Mouse (Mus musculus) CH12.LX (cell line): ENCODE measurements around the gene Espl1. TPM values are rescaled to one million over a fixed set of nuclear protein-coding genes. Genes with fewer than 3 reads are reported as not detected.

Experiments used
- DNase-seq: peaks from one replicate; pipeline ENCODE4 v3.0.0-alpha.2; 2013; ENCODE audit errors: extremely low read depth
- H3K27ac ChIP-seq: 2 replicates; pipeline ENCODE4 v1.5.1; 2012; ENCODE audit warnings: low read depth, mild to moderate bottlenecking, control low read depth, moderate library complexity; ENCODE audit not compliant: insufficient read depth
- H3K27me3 ChIP-seq: replicated peaks from 2 replicates; pipeline ENCODE3; 2012; ENCODE audit warnings: inconsistent platforms
- H3K36me3 ChIP-seq, 2 experiments: replicated peaks in 1 of 2; 2 replicates each; pipeline versions ENCODE3 to v1.6.1; 2012; ENCODE audit warnings: inconsistent platforms in 1 of 2, low read length in 1 of 2, mild to moderate bottlenecking in 1 of 2, mixed read lengths in 1 of 2, moderate library complexity in 1 of 2; ENCODE audit not compliant: control insufficient read depth in 1 of 2, insufficient read depth in 1 of 2
- H3K4me1 ChIP-seq, 2 experiments: 2 replicates each; pipeline ENCODE4 v1.6.1; 2012; ENCODE audit warnings: inconsistent platforms in 1 of 2, moderate library complexity in 1 of 2; ENCODE audit not compliant: insufficient read depth in 2 of 2, control insufficient read depth in 1 of 2
- H3K4me2 ChIP-seq: 2 replicates; pipeline ENCODE4 v1.6.1; 2012; ENCODE audit warnings: low read depth, mild to moderate bottlenecking, control low read depth; ENCODE audit not compliant: poor library complexity, insufficient read depth, severe bottlenecking
- H3K4me3 ChIP-seq, 3 experiments: fragments of 150-350 bp in 1 of 3; sonication (generic) in 1 of 3; replicated peaks in 1 of 3; 2 replicates each; pipeline versions ENCODE3 to v1.5.1; 2011 to 2012; ENCODE audit warnings: low read depth in 2 of 3, low read length in 2 of 3, mild to moderate bottlenecking in 2 of 3, moderate library complexity in 2 of 3, control low read depth in 1 of 3, improper control_type of control experiment in 1 of 3, inconsistent platforms in 1 of 3, mixed read lengths in 1 of 3; ENCODE audit not compliant: poor library complexity in 1 of 3
- H3K79me2 ChIP-seq: replicated peaks from 2 replicates; pipeline ENCODE4 v1.6.1; 2012; ENCODE audit warnings: mild to moderate bottlenecking, moderate library complexity; ENCODE audit not compliant: control insufficient read depth, poor library complexity, insufficient read depth, severe bottlenecking; ENCODE audit errors: extremely low read depth
- H3K9ac ChIP-seq: 2 replicates; pipeline ENCODE4 v1.6.1; 2012; ENCODE audit warnings: low read depth, mild to moderate bottlenecking, control low read depth, moderate library complexity; ENCODE audit not compliant: insufficient read depth
- H3K9me3 ChIP-seq: replicated peaks from 2 replicates; pipeline ENCODE3; 2012; ENCODE audit warnings: low read length, inconsistent platforms, mixed read lengths
- CHD2 ChIP-seq: IDR thresholded peaks from 2 replicates; pipeline ENCODE4 v1.6.1; 2011; ENCODE audit warnings: low read length, improper control_type of control experiment
- CTCF ChIP-seq, 2 experiments: IDR thresholded peaks in 1 of 2; conservative IDR thresholded peaks in 1 of 2; 2 replicates each; pipeline ENCODE4 v1.5.1; 2011 to 2012; ENCODE audit warnings: low read depth in 2 of 2, low read length in 2 of 2, improper control_type of control experiment in 1 of 2, inconsistent platforms in 1 of 2, mild to moderate bottlenecking in 1 of 2, moderate library complexity in 1 of 2
- E2F4 ChIP-seq: IDR thresholded peaks from 2 replicates; pipeline ENCODE4 v1.6.1; 2011; ENCODE audit warnings: low read depth, low read length, improper control_type of control experiment; ENCODE audit not compliant: insufficient replicate concordance
- EP300 ChIP-seq: IDR thresholded peaks from 2 replicates; pipeline ENCODE4 v1.6.1; 2011; ENCODE audit warnings: low read length, improper control_type of control experiment
- ETS1 ChIP-seq: conservative IDR thresholded peaks from 2 replicates; pipeline ENCODE4 v1.6.1; 2012; ENCODE audit warnings: low read depth, mild to moderate bottlenecking, inconsistent platforms, low read length, improper control_type of control experiment, moderate library complexity
- JUND ChIP-seq: conservative IDR thresholded peaks from 2 replicates; pipeline ENCODE4 v1.6.1; 2011; ENCODE audit warnings: low read depth, low read length, improper control_type of control experiment
- KAT2A ChIP-seq: IDR thresholded peaks from 2 replicates; pipeline ENCODE4 v1.6.1; 2012; ENCODE audit warnings: low read length, improper control_type of control experiment, inconsistent platforms; ENCODE audit not compliant: insufficient replicate concordance
- MAFK ChIP-seq: IDR thresholded peaks from 2 replicates; pipeline ENCODE4 v1.6.1; 2011; ENCODE audit warnings: low read length, improper control_type of control experiment; ENCODE audit not compliant: insufficient replicate concordance
- MAX ChIP-seq: IDR thresholded peaks from 2 replicates; pipeline ENCODE4 v1.6.1; 2011; ENCODE audit warnings: low read length, improper control_type of control experiment
- MAZ ChIP-seq: IDR thresholded peaks from 2 replicates; pipeline ENCODE4 v1.6.1; 2012; ENCODE audit warnings: low read depth, mild to moderate bottlenecking, inconsistent platforms, low read length, improper control_type of control experiment, moderate library complexity
- MYC ChIP-seq: IDR thresholded peaks from 2 replicates; pipeline ENCODE4 v1.6.1; 2011; ENCODE audit warnings: low read depth, mild to moderate bottlenecking, improper control_type of control experiment, low read length
- NELFE ChIP-seq: IDR thresholded peaks from 2 replicates; pipeline ENCODE4 v1.6.1; 2011; ENCODE audit warnings: low read depth, low read length, improper control_type of control experiment
- NRF1 ChIP-seq: IDR thresholded peaks from 2 replicates; pipeline ENCODE4 v1.6.1; 2014; ENCODE audit warnings: low read depth, mild to moderate bottlenecking, inconsistent platforms, low read length, improper control_type of control experiment, moderate library complexity
- PAX5 ChIP-seq: IDR thresholded peaks from 2 replicates; pipeline ENCODE4 v1.6.1; 2012; ENCODE audit warnings: low read length, inconsistent platforms, mixed read lengths
- POLR2AphosphoS2 ChIP-seq: IDR thresholded peaks from 2 replicates; pipeline ENCODE4 v1.6.1; 2011; ENCODE audit warnings: low read depth, low read length, improper control_type of control experiment
- RAD21 ChIP-seq: IDR thresholded peaks from 2 replicates; pipeline ENCODE4 v1.6.1; 2011; ENCODE audit warnings: low read depth, mild to moderate bottlenecking, low read length, improper control_type of control experiment, moderate library complexity
- RCOR1 ChIP-seq: conservative IDR thresholded peaks from 2 replicates; pipeline ENCODE4 v1.6.1; 2012; ENCODE audit warnings: low read depth, mild to moderate bottlenecking, inconsistent platforms, low read length, improper control_type of control experiment
- SIN3A ChIP-seq: IDR thresholded peaks from 2 replicates; pipeline ENCODE4 v1.6.1; 2012; ENCODE audit warnings: low read length, improper control_type of control experiment, inconsistent platforms
- TBP ChIP-seq: conservative IDR thresholded peaks from 2 replicates; pipeline ENCODE4 v1.6.1; 2011; ENCODE audit warnings: low read depth, low read length, improper control_type of control experiment
- TCF12 ChIP-seq: IDR thresholded peaks from 2 replicates; pipeline ENCODE4 v1.6.1; 2014; ENCODE audit warnings: low read depth, mild to moderate bottlenecking, inconsistent platforms, low read length, improper control_type of control experiment
- USF1 ChIP-seq: IDR thresholded peaks from 2 replicates; pipeline ENCODE4 v1.6.1; 2014; ENCODE audit warnings: low read depth, mild to moderate bottlenecking, inconsistent platforms, low read length, improper control_type of control experiment
- USF2 ChIP-seq: conservative IDR thresholded peaks from 2 replicates; pipeline ENCODE4 v1.6.1; 2011; ENCODE audit warnings: low read depth, low read length, improper control_type of control experiment
- ZC3H11A ChIP-seq: IDR thresholded peaks from 2 replicates; pipeline ENCODE4 v1.6.1; 2012; ENCODE audit warnings: low read depth, mild to moderate bottlenecking, inconsistent platforms, low read length, improper control_type of control experiment
- ZMIZ1 ChIP-seq: IDR thresholded peaks from 2 replicates; pipeline ENCODE4 v1.6.1; 2012; ENCODE audit warnings: low read depth, mild to moderate bottlenecking, inconsistent platforms, low read length, improper control_type of control experiment
- dilution Hi-C: fragments of 300-500 bp; cut with MboI; formaldehyde crosslinking; loops from 2 replicates; pipeline ENCODE4 v1.14.3; 2020; ENCODE audit warnings: low sequenced_read_pairs; ENCODE audit not compliant: extremely low pct_unique_long_range_greater_than_20kb, extremely low pct_ligation_motif_present
- in situ Hi-C: fragments of 300-500 bp; cut with MboI; formaldehyde crosslinking; loops from 3 replicates; pipeline ENCODE4 v1.14.3; 2019; ENCODE audit warnings: low sequenced_read_pairs, low pct_ligation_motif_present, low pct_unique_long_range_greater_than_20kb, mixed read lengths
- polyA plus RNA-seq: library from polyadenylated mRNA; unstranded; fragments of >175 nt; gene quantifications from 2 replicates; pipeline ENCODE4 v1.2.1, GENCODE M21; 2012; ENCODE audit warnings: low read depth; ENCODE audit not compliant: insufficient read length
- total RNA-seq, 2 experiments: library from RNA; depleted of rRNA; stranded (reverse); fragments of 300-350 nt in 1 of 2; fragments of >200 nt in 1 of 2; gene quantifications; 2 replicates each; pipeline ENCODE4 v1.2.3; 2012 to 2014

Espl1 gene
- total and polyA plus RNA-seq, 3 experiments: 41.3 to 80.7 (median 51.0) TPM

DNA sequence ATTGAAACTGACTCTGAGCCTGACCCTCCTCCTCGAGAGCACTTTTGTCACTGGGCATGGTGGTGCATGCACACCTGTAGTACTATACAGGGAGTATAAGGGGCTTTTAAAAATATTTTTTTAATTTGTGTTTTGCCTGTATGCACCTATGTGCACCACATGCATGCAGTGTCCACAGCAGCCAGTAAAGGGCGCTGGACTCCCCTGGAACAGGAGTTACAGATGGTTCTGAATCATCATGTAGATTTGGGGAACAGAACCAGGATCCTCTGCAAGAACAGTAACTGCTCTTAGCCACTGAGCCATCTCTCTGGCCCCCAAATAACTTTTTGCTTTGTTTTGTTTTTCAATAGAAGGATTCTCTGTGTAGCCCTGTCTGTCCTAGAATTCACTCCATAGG is 56.1 kb downstream of the Espl1 start:
- Histone ChIP-seq H3K9ac (no peak overlapping the region), H3K27ac (no peak overlapping the region), H3K4me1 (peaks cover 3 to 17% of the 10 kb centered on the region in 2 experiments; a peak in 3 of 4 replicates), H3K79me2 (peaks cover 15% of the 10 kb centered on the region), H3K36me3 (peaks cover 5 to 13% of the 10 kb centered on the region in 2 experiments), H3K9me3 (peaks cover 13% of the 10 kb centered on the region), H3K27me3 (peaks cover 7% of the 10 kb centered on the region), H3K4me2 (no peak overlapping the region), H3K4me3 (no peak overlapping the region)
- dilution Hi-C loops (no loop called here), in situ Hi-C loops (no loop called here)
- peak; percentile 37 for DNase-seq
- TF ChIP-seq KAT2A (no peak), RAD21 (peak; percentile 47), CTCF (conservative IDR thresholded peaks at IDR 0.05 in 1 of 2, IDR thresholded peaks at IDR 0.05 in 1 of 2; ENCODE audit: low read depth in 2 of 2, low read length in 2 of 2) (peak; percentile 13 to 61; a peak in 2 of 4 replicates)

DNA sequence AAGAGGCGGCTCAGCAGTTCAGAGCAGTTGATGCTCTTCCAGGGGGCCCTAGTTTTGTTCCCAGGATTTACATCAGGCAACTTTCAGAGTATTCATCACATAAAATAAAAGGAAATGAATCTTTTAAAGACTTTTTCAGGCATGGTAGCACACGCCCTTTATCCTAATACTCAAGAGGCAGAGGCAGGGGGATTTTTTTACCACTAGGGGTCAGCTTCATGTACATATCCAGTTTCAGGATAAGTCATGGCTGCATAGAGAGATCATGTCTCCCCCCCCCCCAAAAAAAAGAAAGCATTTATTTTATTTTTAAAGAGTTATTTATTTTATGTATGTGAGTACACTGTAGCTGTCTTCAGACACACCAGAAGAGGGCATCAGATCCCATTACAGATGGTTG is 57.9 kb downstream of the Espl1 start:
- Histone ChIP-seq H3K79me2 (peaks cover 12% of the 10 kb centered on the region), H3K36me3 (peaks cover under 1 to 1% of the 10 kb centered on the region in 2 experiments), H3K9me3 (peaks cover 13% of the 10 kb centered on the region), H3K4me2 (no peak overlapping the region), H3K4me1 (peaks cover 10 to 14% of the 10 kb centered on the region in 2 experiments; a peak in 3 of 4 replicates), H3K4me3 (no peak overlapping the region), H3K27me3 (peaks cover 24% of the 10 kb centered on the region), H3K9ac (no peak overlapping the region), H3K27ac (no peak overlapping the region)
- dilution Hi-C loops (no loop called here), in situ Hi-C loops (no loop called here)
- TF ChIP-seq MAZ: no peak
- peak in 1 of 2 experiments; percentile 43; a peak in 2 of 4 replicates for TF ChIP-seq CTCF (conservative IDR thresholded peaks at IDR 0.05 in 1 of 2, IDR thresholded peaks at IDR 0.05 in 1 of 2; ENCODE audit: low read depth in 2 of 2, low read length in 2 of 2)
- TF ChIP-seq ZMIZ1: no peak
- TF ChIP-seq NELFE: no peak
- TF ChIP-seq ZC3H11A: no peak
- TF ChIP-seq MYC: no peak
- no peak for DNase-seq

DNA sequence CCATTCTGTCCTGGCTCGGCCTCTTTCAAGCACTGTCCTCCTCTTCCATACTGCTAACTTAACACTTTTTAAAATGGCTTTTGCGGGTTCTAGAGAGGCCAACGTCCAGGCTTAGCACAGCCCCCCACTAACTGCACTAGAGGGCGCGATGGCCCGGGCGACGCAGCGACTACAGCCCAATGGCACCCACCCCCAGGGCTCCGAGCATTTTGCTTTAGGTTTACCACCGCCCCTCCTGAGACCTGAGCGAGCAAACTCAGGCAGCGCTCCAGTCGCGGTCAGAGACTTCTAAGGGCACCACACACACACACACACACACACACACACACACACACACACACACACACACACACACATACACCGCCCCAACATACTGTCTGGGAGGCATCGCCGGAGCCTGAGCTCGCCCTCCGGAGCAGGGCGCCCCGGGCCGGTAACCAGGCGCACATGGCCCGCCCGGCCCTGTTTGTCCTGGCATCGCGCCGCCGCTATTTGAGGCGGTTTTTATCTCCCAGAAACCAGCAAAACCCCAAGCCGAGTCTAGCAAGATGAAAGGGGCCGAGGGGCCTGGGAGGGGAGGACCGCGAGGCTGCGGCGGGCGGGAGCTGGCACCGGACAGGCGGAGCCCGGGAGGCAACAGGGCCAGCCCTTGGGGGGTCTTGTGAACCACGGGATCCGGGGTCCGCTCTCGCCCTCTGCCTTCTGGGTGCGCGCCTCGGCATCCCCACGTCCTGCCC is 59.2 kb downstream of the Espl1 start:
- H3K4me3 ChIP-seq: no peak overlapping the region
- TF ChIP-seq NRF1: no peak
- no peak for TF ChIP-seq CHD2
- TF ChIP-seq MAZ: no peak
- no peak for TF ChIP-seq RCOR1
- no peak for TF ChIP-seq USF1
- TF ChIP-seq E2F4: no peak
- TF ChIP-seq TCF12: no peak
- TF ChIP-seq PAX5: no peak
- TF ChIP-seq MAX: no peak
- TF ChIP-seq ETS1: no peak
- TF ChIP-seq TBP: no peak
- no peak for TF ChIP-seq EP300
- no peak for TF ChIP-seq USF2
- no peak for TF ChIP-seq SIN3A
- TF ChIP-seq MAFK: no peak
- no peak for TF ChIP-seq JUND
- TF ChIP-seq POLR2AphosphoS2: no peak
- DNase-seq: no peak
- in situ Hi-C loops (no loop called here), dilution Hi-C loops (no loop called here)
- no peak overlapping the region for H3K9ac ChIP-seq
- H3K4me2 ChIP-seq: no peak overlapping the region
- H3K4me1 ChIP-seq: peaks cover 6 to 10% of the 10 kb centered on the region in 2 experiments; a peak in 2 of 4 replicates
- H3K79me2 ChIP-seq: no peaks in the 10 kb centered on the region
- H3K9me3 ChIP-seq: peaks cover 13% of the 10 kb centered on the region
- no peak overlapping the region for H3K27ac ChIP-seq
- no peaks in the 10 kb centered on the region for H3K36me3 ChIP-seq
- peaks cover 35% of the 10 kb centered on the region for H3K27me3 ChIP-seq
